Mouse (Mus musculus) gastrocnemius, postnatal 4 days (tissue): ENCODE measurements around the gene Cdk5rap1. TPM values are rescaled to one million over a fixed set of nuclear protein-coding genes. Genes with fewer than 3 reads are reported as not detected.
"Not testable (repeated sequence)": the region's sequence is repeated elsewhere in the genome, so short reads cannot be mapped to it uniquely, and the experiment has no call there.

Source experiments
- DNase-seq, 2 experiments: peaks; one replicate each; pipeline ENCODE4 v3.0.0; 2021 to 2022; ENCODE audit warnings: low spot score in 2 of 2, mixed read lengths in 2 of 2
- total RNA-seq, 2 experiments: library from RNA; stranded (reverse); gene quantifications; 2 replicates each; pipeline ENCODE4 v1.2.3; 2021

Cdk5rap1 gene
- total RNA-seq, 2 experiments from 2014 or later = 11.6 to 12.1 TPM

- no peak for DNase-seq
These were observed 6.3 kb upstream of the Cdk5rap1 start for GRCm38 (mm10) chr2:154379103-154379502.

- DNase-seq = peak in 1 of 2 experiments; percentile 31
These were observed 2.2 kb upstream of the Cdk5rap1 start for GRCm38 (mm10) chr2:154374807-154375601.

GRCm38 (mm10) chr2:154373961-154374632 is 1.3 kb upstream of the Cdk5rap1 start:
- peak in 1 of 2 experiments; percentile 68 for DNase-seq

- peak; percentile 78 to 89 for DNase-seq
These were observed 520 bp downstream of the Cdk5rap1 start for GRCm38 (mm10) chr2:154372151-154372829.

DNA sequence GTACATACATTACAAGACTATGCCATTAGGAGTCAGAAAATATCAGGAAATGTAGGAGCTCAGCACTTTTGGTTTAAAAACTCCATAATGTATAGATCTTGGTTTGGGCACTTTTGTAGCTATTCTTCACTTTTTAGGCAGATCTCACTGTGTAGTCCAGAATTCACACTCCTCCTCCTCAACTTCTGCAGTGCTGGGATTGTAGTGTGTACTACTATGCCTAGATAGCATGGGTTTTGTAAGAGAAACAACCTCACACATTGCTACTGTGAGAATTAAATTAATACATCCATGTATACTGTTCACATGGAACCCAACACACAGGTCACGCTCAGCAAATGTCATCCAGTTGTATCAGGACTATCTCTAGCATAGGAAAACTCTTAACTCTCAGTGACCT is 5.3 kb downstream of the Cdk5rap1 start:
- no peak for DNase-seq

- not testable (repeated sequence) for DNase-seq
These were observed 18.8 kb downstream of the Cdk5rap1 start for GRCm38 (mm10) chr2:154354000-154354425.

GRCm38 (mm10) chr2:154348152-154348551 is 24.7 kb downstream of the Cdk5rap1 start:
- no peak for DNase-seq

- no peak for DNase-seq
These were observed 33.5 kb downstream of the Cdk5rap1 start for GRCm38 (mm10) chr2:154339356-154339755.

DNA sequence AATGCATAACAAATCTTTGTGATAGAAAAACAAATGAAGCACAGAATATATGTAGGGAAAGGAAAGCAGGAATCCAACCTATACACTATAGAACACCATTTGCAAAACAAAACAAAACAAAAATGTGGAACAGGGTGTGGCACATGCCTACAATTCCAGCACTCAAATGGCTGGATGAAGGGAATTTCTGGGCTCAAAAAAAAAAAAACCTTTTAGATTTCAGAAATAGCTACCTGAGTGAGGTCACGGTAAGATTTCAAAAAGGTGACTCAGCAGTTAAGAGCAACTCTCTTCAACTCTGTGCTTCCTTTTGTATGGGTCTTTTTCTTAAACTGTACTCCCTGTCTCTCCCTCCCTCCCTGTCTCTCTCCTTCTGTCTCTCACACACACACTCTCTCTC is 34.6 kb downstream of the Cdk5rap1 start:
- no peak for DNase-seq

DNA sequence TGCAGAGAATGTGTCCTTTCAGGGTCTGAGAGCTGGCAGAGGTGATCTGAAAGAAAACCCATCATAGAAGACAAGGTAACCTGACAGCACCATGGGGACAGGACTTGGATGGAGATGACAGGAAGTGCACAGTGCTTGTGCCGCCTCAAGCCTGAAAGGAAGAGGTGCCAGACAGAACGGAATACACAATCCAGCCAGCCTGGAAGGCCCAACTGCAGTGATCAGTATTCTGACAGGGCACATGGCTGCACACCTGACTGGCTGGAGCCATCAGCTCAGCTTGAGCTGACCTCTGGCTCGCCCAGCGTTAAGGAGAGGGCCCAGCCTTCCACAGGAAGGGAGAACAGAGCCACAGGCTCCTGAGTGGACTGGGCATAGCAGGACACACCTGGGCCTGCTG is 37.2 kb downstream of the Cdk5rap1 start:
- DNase-seq = no peak

DNA sequence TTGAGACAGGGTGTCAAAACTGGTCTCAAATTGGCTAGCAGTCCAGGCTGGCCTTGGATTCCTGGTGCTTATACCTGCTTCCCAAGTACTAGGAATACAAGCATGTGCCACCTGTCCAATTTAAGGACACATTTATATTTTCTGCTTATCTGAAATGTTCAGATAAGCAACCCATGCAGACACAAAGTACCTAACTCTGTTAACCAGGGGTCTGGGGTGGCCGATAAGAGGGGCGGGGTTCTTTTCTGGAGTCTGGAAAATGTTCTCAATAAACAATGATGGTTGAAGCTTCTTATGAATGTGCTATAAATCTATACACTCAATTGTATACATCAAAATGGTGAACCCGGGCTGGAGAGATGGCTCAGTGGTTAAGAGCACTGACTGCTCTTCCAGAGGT is 46.0 kb downstream of the Cdk5rap1 start:
- no peak for DNase-seq

- DNase-seq = not testable (repeated sequence)
These were observed 59.0 kb downstream of the Cdk5rap1 start for GRCm38 (mm10) chr2:154313771-154314170.

DNA sequence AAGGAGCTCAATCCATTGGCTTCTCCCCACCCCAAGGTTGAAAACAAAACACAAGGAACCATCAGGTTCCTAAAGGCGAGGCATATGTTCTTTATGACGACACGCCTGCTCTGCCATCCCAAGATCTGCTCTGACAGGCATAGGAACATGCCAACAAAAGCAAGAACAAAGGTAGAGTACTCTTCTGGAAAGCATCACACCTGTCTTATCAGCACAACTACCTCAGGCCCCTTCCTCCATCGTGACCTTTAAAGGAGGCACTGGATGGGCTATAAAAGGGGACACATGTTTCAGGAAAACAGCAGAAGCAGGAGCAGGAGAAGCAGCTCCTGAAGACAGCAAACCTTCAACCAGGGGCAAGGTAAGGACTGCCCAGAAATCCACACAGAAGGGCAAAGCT is 65.9 kb downstream of the Cdk5rap1 start, which contains the start of gene Bpifb9b:
TSS of gene Bpifb9b (plus strand) at position 301 of the 400 bp plus-strand sequence.
- DNase-seq = not testable (repeated sequence)

- DNase-seq = not testable (repeated sequence)
These were observed 68.2 kb downstream of the Cdk5rap1 start for GRCm38 (mm10) chr2:154304604-154305003.

DNA sequence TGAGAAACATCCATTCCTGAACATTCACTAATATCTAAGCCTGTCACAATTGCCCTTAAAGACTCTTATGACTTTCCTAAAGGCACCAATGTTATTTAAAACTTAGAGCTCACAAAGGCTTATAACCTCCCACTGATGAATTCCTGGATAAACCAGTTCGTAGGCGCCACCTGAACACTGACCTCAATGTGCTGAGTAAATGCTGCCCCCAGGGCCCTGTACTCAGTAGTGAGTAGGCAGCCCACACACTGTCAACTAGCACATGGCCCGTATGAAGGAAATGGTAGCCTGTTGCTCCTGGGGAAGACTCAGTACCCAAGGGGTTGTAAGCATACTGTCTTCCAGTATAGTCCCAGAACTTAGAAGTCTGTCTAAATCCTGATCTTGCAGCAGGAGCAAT is 71.0 kb downstream of the Cdk5rap1 start:
- no peak for DNase-seq

DNA sequence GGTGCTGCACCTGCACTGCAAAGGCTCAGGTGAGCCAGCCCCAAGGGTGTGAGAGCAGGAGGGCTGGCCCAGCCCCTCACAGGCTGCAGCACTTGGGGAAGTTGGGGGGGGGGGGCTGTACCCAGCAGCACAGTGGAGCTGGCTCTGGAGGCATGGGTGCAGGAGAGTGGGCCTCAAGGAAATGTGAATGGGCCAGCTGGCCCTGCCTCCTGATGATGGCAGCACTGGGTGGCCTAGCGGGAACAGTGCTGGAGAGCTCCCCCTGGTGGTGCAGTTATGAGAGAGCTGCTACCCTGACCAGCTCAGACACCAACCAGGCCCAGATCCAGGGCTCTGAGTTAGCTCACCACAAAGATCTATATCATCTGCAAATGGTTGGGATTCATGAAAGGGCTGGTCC is 72.3 kb downstream of the Cdk5rap1 start:
- DNase-seq = peak; percentile 57 to 71

DNA sequence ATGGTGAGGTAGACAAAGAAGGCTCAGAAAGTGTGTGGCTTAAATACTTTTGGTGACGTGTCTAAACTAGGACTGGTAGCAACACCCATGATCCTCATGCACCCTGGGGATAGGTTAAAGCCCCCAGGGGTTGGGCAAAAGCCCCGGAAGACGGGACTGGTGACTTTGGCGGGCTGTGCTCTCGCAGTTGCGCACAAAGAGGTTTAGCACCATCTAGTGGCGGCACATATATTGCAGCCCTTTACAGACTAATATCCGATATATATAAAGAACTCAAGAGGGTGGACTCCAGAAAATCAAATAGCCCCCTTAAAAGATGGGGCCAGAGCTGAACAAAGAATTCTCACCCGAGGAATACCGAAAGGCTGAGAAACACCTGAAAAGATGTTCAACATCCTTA is 78.1 kb downstream of the Cdk5rap1 start:
- DNase-seq = peak in 1 of 2 experiments; percentile 22

- DNase-seq = no peak
These were observed 80.0 kb downstream of the Cdk5rap1 start for GRCm38 (mm10) chr2:154292833-154293232.

- DNase-seq = not testable (repeated sequence)
These were observed 80.9 kb downstream of the Cdk5rap1 start for GRCm38 (mm10) chr2:154291866-154292265.
